Mouse (Mus musculus): ENCODE results near the gene Col18a1.

- TF ChIP-seq CTCF (IDR thresholded peaks at IDR 0.05; ENCODE audit: control insufficient read depth, insufficient read depth, low read length): no peak
- TF ChIP-seq POLR2A (IDR thresholded peaks at IDR 0.05; ENCODE audit: borderline replicate concordance, control insufficient read depth, low read depth, low read length): no peak
Measured at GRCm38 (mm10) chr10:77008698-77009097, 157.7 kb downstream of the Col18a1 start.

Data from bone marrow, adult 2 months (tissue).